Mouse (Mus musculus) CD4-positive, CD25-positive, alpha-beta regulatory T cell, adult 2 months (primary cell): ENCODE results near the gene Gm10376.
"Not testable (repeated sequence)": the region's sequence is repeated elsewhere in the genome, so short reads cannot be mapped to it uniquely, and the experiment has no call there.

Experiments used
- DNase-seq: peaks from one replicate; pipeline ENCODE4 v3.0.0-alpha.2; 2012; ENCODE audit warnings: low read depth, low spot score

Gm10376 gene

DNA sequence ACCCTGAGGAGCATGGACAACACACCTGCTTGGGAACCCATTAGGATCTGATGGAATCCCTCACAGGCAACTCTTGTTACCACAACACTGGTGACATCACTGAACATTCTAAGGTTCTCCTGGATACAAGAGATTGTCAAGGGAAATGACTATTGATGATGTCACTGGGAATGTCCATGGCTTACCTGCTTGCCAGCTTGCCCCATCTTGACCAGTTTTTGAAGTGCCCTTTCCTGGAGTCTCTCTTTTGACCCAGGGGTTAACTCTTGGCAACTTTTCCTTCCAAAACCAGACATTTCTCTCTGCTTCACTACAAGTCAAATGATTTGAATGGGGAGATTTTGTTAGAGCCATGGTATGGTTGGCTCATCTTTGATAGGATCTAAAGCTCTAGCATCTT lies at the start of gene Gm10376:
TSS of gene Gm10376 (minus strand) at position 101 of the 400 bp plus-strand sequence.
- not testable (repeated sequence) for DNase-seq

DNA sequence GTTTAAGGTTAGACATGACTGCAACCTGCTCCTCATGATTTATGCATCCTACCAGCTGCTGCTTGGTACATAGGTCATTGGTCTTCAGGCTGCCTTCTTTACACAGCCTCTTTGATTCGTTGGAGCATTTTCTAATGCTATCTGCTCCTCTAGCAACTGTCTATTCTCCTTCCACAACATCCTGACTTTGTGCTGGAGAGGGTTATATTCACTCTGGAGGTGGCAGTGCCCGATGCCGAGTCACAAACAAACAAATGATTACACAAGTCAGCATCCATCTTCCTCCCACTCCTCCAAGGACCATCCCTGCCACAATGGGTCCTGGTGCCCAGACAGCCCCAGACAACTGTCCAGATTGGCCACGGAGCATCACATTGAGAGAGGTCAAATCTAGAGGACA lies 44.8 kb upstream of the Gm10376 start:
- DNase-seq, result not testable (repeated sequence)

DNA sequence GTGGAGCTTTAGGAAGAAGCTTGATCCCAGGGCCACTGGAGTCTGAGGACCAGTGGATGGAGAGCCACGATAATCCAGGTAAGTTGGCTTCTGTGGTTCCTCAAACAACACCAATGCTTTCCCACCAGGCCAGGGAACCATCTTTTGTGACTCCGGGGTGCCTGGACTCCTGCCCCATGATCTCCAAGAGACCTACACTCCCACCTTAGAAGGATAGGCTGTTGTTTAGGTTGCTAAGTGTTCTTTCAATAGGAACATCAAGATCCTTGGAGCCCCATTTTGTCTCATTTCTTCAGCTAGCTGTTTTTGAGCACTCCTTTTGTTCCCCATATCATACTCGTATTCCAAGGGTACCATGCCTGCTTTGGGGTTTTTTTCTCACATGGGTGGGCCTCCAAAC lies 42.6 kb upstream of the Gm10376 start:
- not testable (repeated sequence) for DNase-seq

DNA sequence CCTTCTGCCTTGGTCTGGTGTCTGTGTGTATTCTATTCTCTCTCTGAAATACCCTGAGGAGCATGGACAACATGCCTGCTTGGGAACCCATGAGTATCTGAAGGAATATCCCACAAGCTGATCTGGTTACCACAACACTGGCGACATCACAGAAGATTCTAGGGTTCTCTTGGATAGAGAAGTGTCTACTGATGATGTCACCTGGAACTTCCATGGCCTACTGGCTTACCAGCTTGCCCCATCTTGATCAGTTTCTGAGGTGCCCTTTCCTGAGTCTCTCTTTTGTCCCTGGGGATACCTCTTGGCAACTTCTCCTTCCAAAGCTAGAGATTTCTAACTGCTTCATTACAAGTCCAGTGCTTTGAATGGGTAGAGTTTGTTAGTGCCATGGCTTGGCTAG lies 21.9 kb downstream of the Gm10376 start, which contains the start of gene Gm8082:
TSS of gene Gm8082 (minus strand) at position 101 of the 400 bp plus-strand sequence.
- DNase-seq, result not testable (repeated sequence)
